ENCODE assay signal across 17 mouse cellular contexts in genomic region chr14:18759601-18760356, GRCm38 (mm10).
DNase-seq lines count a peak whose midpoint lies in the region; ATAC-seq and TF ChIP-seq lines count a peak whose summit lies in the region.
"Had no signal": no experiment of that assay in that cellular context is flagged by ENCODE, and none has a peak within 500 bp of the region (broad histone marks: within the 10 kb centered on the region; RNA-seq: fewer than 3 reads in every experiment).

No protein-coding gene starts in this region.

- no peak for TF ChIP-seq CTCF in liver, embryonic 14.5 days (IDR thresholded peaks at IDR 0.05; ENCODE audit: low read depth)
- TF ChIP-seq CTCF in forebrain, postnatal 0 days (IDR thresholded peaks at IDR 0.05; ENCODE audit: low read depth), result no peak

- H3K9me3 ChIP-seq in forebrain, embryonic 13.5 days (replicated peaks), result no peaks in the 10 kb centered on the region
- H3K9me3 ChIP-seq in forebrain, embryonic 11.5 days (ENCODE audit: control insufficient read depth, low read length), result no peaks in the 10 kb centered on the region
- H3K9me3 ChIP-seq in liver, embryonic 14.5 days (ENCODE audit: control insufficient read depth, low read length), result no peaks in the 10 kb centered on the region
- no peaks in the 10 kb centered on the region for H3K9me3 ChIP-seq in liver, embryonic 11.5 days (ENCODE audit: control insufficient read depth, low read length)
- H3K9me3 ChIP-seq in forebrain, postnatal 0 days (ENCODE audit: low read length), result no peaks in the 10 kb centered on the region
- H3K9me3 ChIP-seq: embryonic facial prominence, embryonic 12.5 days; intestine, embryonic 15.5 days had no signal

- no peaks in the 10 kb centered on the region for H3K27me3 ChIP-seq in forebrain, embryonic 13.5 days
- no peaks in the 10 kb centered on the region for H3K27me3 ChIP-seq in forebrain, embryonic 11.5 days (ENCODE audit: control insufficient read depth, insufficient read depth, low read length)
- H3K27me3 ChIP-seq in liver, embryonic 14.5 days (ENCODE audit: control insufficient read depth, insufficient read depth, low read length), result no peaks in the 10 kb centered on the region
- no peaks in the 10 kb centered on the region for H3K27me3 ChIP-seq in liver, embryonic 11.5 days (replicated peaks; ENCODE audit: control insufficient read depth, insufficient read depth, low read length)
- no peaks in the 10 kb centered on the region for H3K27me3 ChIP-seq in forebrain, postnatal 0 days (ENCODE audit: insufficient read depth, low read length)
- H3K27me3 ChIP-seq: CH12.LX; embryonic facial prominence, embryonic 12.5 days; intestine, embryonic 15.5 days had no signal

- ATAC-seq in forebrain, embryonic 13.5 days, result peak; percentile 61; the same call in 1 of the 2 replicates
- ATAC-seq in forebrain, embryonic 11.5 days (replicated peaks; ENCODE audit: low FRiP score), result no peak; the same call in 1 of the 2 replicates
- ATAC-seq in liver, embryonic 14.5 days (ENCODE audit: insufficient read depth), result no peak
- no peak for ATAC-seq in liver, embryonic 11.5 days (replicated peaks; ENCODE audit: low FRiP score)
- ATAC-seq in forebrain, postnatal 0 days, result peak; percentile 68
- ATAC-seq: intestine, embryonic 15.5 days had no signal

- 56% methylated on average over 6 of the region's 6 CpGs for WGBS in forebrain, embryonic 13.5 days
- WGBS in forebrain, embryonic 11.5 days, result 87% methylated on average over 6 of the region's 6 CpGs
- 51% methylated on average over 6 of the region's 6 CpGs for WGBS in liver, embryonic 14.5 days (ENCODE audit: insufficient replicate concordance)
- 70% methylated on average over 6 of the region's 6 CpGs for WGBS in liver, embryonic 11.5 days
- WGBS in forebrain, postnatal 0 days, result 45% methylated on average over 6 of the region's 6 CpGs

- H3K27ac ChIP-seq in forebrain, embryonic 13.5 days, result no peak overlapping the region
- no peak overlapping the region for H3K27ac ChIP-seq in forebrain, embryonic 11.5 days (ENCODE audit: low read depth, low read length)
- no peak overlapping the region for H3K27ac ChIP-seq in liver, embryonic 14.5 days
- H3K27ac ChIP-seq in liver, embryonic 11.5 days (ENCODE audit: low read depth, low read length), result no peak overlapping the region
- H3K27ac ChIP-seq in forebrain, postnatal 0 days (ENCODE audit: low read depth, low read length), result no peak overlapping the region
- H3K27ac ChIP-seq: embryonic facial prominence, embryonic 12.5 days; intestine, embryonic 15.5 days had no signal

- H3K4me1 ChIP-seq in forebrain, embryonic 13.5 days, result peaks cover 12% of the 10 kb centered on the region
- H3K4me1 ChIP-seq in forebrain, embryonic 11.5 days (replicated peaks; ENCODE audit: control insufficient read depth, insufficient read depth, low read length), result no peaks in the 10 kb centered on the region
- no peaks in the 10 kb centered on the region for H3K4me1 ChIP-seq in liver, embryonic 14.5 days (replicated peaks; ENCODE audit: control insufficient read depth in 2 of 2, insufficient read depth in 2 of 2, low read length in 1 of 2)
- no peaks in the 10 kb centered on the region for H3K4me1 ChIP-seq in liver, embryonic 11.5 days (replicated peaks; ENCODE audit: control insufficient read depth, insufficient read depth, low read length)
- H3K4me1 ChIP-seq in forebrain, postnatal 0 days (ENCODE audit: insufficient read depth), result 0 out of 2 replicates have a peak, but pooled peaks cover 3% of the 10 kb centered on the region
- H3K4me1 ChIP-seq: embryonic facial prominence, embryonic 12.5 days; intestine, embryonic 15.5 days had no signal

- H3K4me3 ChIP-seq in forebrain, embryonic 13.5 days, result no peak overlapping the region
- no peak overlapping the region for H3K4me3 ChIP-seq in forebrain, embryonic 11.5 days (ENCODE audit: low read depth, low read length)
- H3K4me3 ChIP-seq in liver, embryonic 14.5 days (ENCODE audit: insufficient read depth in 1 of 2, low read depth in 2 of 2, low read length in 2 of 2), result no peak overlapping the region
- no peak overlapping the region for H3K4me3 ChIP-seq in liver, embryonic 11.5 days (ENCODE audit: low read depth, low read length)
- H3K4me3 ChIP-seq in forebrain, postnatal 0 days (ENCODE audit: low read depth, low read length), result no peak overlapping the region
- H3K4me3 ChIP-seq: embryonic facial prominence, embryonic 12.5 days; intestine, embryonic 15.5 days; left cerebral cortex, adult 2 months had no signal

- H3K4me2 ChIP-seq in forebrain, embryonic 13.5 days, result no peak overlapping the region
- no peak overlapping the region for H3K4me2 ChIP-seq in forebrain, embryonic 11.5 days (ENCODE audit: low read depth, low read length, severe bottlenecking)
- no peak overlapping the region for H3K4me2 ChIP-seq in liver, embryonic 14.5 days (ENCODE audit: low read depth)
- H3K4me2 ChIP-seq in liver, embryonic 11.5 days, result no peak overlapping the region
- H3K4me2 ChIP-seq in forebrain, postnatal 0 days (ENCODE audit: low read depth), result no peak overlapping the region
- H3K4me2 ChIP-seq: embryonic facial prominence, embryonic 12.5 days; intestine, embryonic 15.5 days had no signal

- no peak for DNase-seq in forebrain, embryonic 11.5 days (ENCODE audit: low spot score)
- DNase-seq in liver, embryonic 14.5 days (ENCODE audit: low read depth in 3 of 3, low spot score in 3 of 3), result peak in 2 of 3 experiments; percentile 37 to 54
- DNase-seq in liver, embryonic 11.5 days (ENCODE audit: low spot score), result no peak
- peak; percentile 49 for DNase-seq in brain, adult 2 months (ENCODE audit: low read depth, low spot score)
- DNase-seq in forebrain, postnatal 0 days, result peak; percentile 11
- no peak for DNase-seq in cerebellum, adult 8-10 months
- DNase-seq: cerebellum, adult 11-12 months; cerebellum, postnatal 36 days; gastrocnemius, postnatal 10 days; lung, adult 18-20 months; right cerebral cortex, postnatal 14 days; thymus, postnatal 36 days had no signal

- no peak for TF ChIP-seq EP300 in liver, embryonic 14.5 days (IDR thresholded peaks at IDR 0.05; ENCODE audit: low read depth)

- H3K9ac ChIP-seq in forebrain, embryonic 13.5 days, result no peak overlapping the region
- no peak overlapping the region for H3K9ac ChIP-seq in forebrain, embryonic 11.5 days (ENCODE audit: low read length)
- H3K9ac ChIP-seq in liver, embryonic 14.5 days (replicated peaks), result no peak overlapping the region
- no peak overlapping the region for H3K9ac ChIP-seq in liver, embryonic 11.5 days (ENCODE audit: low read depth, low read length)
- H3K9ac ChIP-seq in forebrain, postnatal 0 days, result no peak overlapping the region
- H3K9ac ChIP-seq: embryonic facial prominence, embryonic 12.5 days; intestine, embryonic 15.5 days had no signal

- no peaks in the 10 kb centered on the region for H3K36me3 ChIP-seq in forebrain, embryonic 13.5 days (ENCODE audit: poor library complexity, severe bottlenecking)
- no peaks in the 10 kb centered on the region for H3K36me3 ChIP-seq in forebrain, embryonic 11.5 days (ENCODE audit: control insufficient read depth, insufficient read depth, low read length)
- no peaks in the 10 kb centered on the region for H3K36me3 ChIP-seq in liver, embryonic 14.5 days (replicated peaks; ENCODE audit: control insufficient read depth, insufficient read depth, low read depth)
- no peaks in the 10 kb centered on the region for H3K36me3 ChIP-seq in liver, embryonic 11.5 days (ENCODE audit: control insufficient read depth, insufficient read depth, low read length)
- no peaks in the 10 kb centered on the region for H3K36me3 ChIP-seq in forebrain, postnatal 0 days (ENCODE audit: insufficient read depth)
- H3K36me3 ChIP-seq: embryonic facial prominence, embryonic 12.5 days; intestine, embryonic 15.5 days had no signal

Comparison
In these comparisons a context has a peak if more than half of its experiments do, and no peak if none do; other contexts are left out.
1. ATAC-seq: peak in forebrain, embryonic 13.5 days (single experiment) and forebrain, postnatal 0 days (single experiment); none in forebrain, embryonic 11.5 days (single experiment), liver, embryonic 14.5 days (single experiment) and liver, embryonic 11.5 days (single experiment).
2. DNase-seq: peak in liver, embryonic 14.5 days (2 of 3), brain, adult 2 months (single experiment) and forebrain, postnatal 0 days (single experiment); none in forebrain, embryonic 11.5 days (single experiment), liver, embryonic 11.5 days (single experiment) and cerebellum, adult 8-10 months (single experiment).